Mouse (Mus musculus): ENCODE results near the gene Irx1. TPM values are rescaled to one million over a fixed set of nuclear protein-coding genes. Genes with fewer than 3 reads are reported as not detected.

Gene Irx1
- total RNA-seq (2014; fragmentation: Nextera tagmentation): not detected in 2 replicates
- total RNA-seq (2017): not detected in 2 replicates
- polyA plus RNA-seq (2012): not detected in 2 replicates

DNA sequence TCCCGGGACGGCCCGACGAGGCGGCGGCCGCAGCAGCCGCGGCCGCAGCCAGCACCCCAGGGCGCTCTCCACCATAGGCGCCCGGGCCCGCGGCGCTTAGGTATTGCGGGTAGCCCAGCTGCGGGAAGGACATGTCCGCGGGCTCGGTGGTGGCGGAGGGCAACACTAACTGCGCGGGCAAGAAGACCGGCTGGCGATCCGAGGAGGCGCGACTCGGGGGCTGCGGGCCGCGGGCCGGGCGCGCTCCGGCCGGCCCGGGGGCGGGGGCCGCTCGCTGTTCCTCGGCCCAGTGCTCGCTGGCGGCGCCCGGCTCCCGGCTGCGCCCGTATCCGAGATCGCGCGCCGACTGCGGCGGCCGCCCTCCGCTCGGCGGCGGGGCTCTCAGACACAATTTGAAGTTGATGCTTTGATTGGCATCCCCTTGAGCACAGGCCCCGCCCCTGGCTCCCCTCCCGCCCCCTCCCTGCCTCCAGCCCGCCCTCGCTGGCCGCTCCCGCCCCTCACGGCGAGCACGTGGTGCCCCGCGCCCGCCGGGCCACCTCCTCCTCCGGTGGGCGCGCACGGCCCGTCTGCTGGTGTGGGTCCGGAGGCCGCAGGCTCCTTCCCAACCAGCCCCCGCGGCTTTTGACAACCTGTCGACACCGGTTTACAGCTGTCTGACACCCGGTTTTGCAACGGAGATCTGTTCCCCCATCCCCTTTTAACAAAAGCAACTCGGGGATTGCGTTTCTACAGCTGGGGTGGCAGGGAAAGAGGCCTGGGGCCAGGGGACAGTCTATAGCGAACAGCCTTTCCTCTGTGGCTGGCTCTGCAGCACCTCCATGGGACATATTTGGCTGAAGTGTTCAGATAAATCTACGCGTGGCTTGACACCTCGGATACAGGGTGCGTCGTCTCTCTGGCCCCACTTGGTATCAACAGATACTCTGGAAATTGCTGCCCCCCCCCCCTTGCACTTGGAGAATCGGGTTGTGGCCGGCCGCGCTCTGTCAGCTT is at the start of gene Irx1:
TSS of gene Irx1 (minus strand) at position 368 of the 996 bp plus-strand sequence.
- H3K27me3 ChIP-seq (ENCODE audit: insufficient read depth, low read length): no peaks in the 10 kb centered on the region
- no peak within 1 kb of the TSS; the same call in 1 of the 2 replicates for H3K4me3 ChIP-seq (ENCODE audit: low read depth, low read length)
- TF ChIP-seq TAL1 (conservative IDR thresholded peaks at IDR 0.05; ENCODE audit: low read depth, low read length) (no peak), GATA1 (IDR thresholded peaks at IDR 0.05; ENCODE audit: borderline replicate concordance, low read length) (no peak), POLR2AphosphoS5 (IDR thresholded peaks at IDR 0.05; ENCODE audit: insufficient replicate concordance, low read depth, low read length) (no peak), CTCF (IDR thresholded peaks at IDR 0.05; ENCODE audit: low read depth, low read length) (no peak), GATA2 (IDR thresholded peaks at IDR 0.05; ENCODE audit: borderline replicate concordance, low read depth, low read length) (no peak)
- peaks cover 74% of the 10 kb centered on the region for H3K9me3 ChIP-seq (replicated peaks)
- no peak for DNase-seq (ENCODE audit: low spot score)
- no peaks in the 10 kb centered on the region for H3K36me3 ChIP-seq (replicated peaks)
- H3K4me1 ChIP-seq (ENCODE audit: insufficient read depth, low read depth, low read length): no peaks in the 10 kb centered on the region
- no peak for ATAC-seq (ENCODE audit: extremely low read depth, insufficient number of reproducible peaks, low FRiP score, poor library complexity, severe bottlenecking)

DNA sequence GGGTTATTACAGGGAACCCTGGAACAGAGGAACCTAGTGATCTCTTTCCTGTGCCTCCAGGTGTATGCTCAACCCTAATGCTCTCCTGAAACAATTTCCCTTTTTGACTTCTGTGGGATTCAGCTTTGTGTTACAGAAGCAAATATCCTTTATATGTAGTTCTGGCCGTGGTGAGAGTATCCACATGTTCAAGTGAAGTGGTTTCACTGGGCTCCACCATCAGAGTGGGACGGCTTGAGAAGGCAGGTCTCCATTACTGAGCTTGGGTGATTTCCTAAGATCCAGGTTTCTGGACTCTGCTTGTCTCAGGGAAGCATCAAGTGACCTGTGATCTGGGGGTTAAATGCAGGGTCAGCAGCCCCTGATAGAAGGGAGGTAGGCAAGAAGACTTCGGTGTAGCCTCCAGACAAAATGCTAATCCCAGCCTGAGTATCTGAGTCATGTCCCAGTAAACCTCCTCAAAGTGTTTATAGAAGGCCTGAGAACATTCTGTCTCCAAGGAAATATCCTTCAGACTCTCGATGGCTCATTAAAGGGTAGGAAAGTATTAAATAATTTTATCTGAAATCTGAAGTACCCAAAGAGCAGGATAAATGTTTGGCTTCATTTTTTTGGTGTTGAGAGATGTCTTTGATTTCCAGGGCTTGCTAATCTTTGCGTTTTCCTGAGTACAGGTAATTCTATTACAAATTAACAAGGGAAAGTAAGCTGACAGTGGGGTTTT is 16.6 kb upstream of the Irx1 start:
- no peak for DNase-seq (ENCODE audit: low spot score)
- H3K4me1 ChIP-seq (ENCODE audit: insufficient read depth, low read depth, low read length): no peaks in the 10 kb centered on the region
- no peak for ATAC-seq (ENCODE audit: extremely low read depth, insufficient number of reproducible peaks, low FRiP score, poor library complexity, severe bottlenecking)
- no peak overlapping the region for H3K4me3 ChIP-seq (ENCODE audit: low read depth, low read length)
- H3K36me3 ChIP-seq (replicated peaks): no peaks in the 10 kb centered on the region
- TF ChIP-seq TAL1 (conservative IDR thresholded peaks at IDR 0.05; ENCODE audit: low read depth, low read length) (no peak), GATA1 (IDR thresholded peaks at IDR 0.05; ENCODE audit: borderline replicate concordance, low read length) (no peak), CTCF (IDR thresholded peaks at IDR 0.05; ENCODE audit: low read depth, low read length) (no peak), GATA2 (IDR thresholded peaks at IDR 0.05; ENCODE audit: borderline replicate concordance, low read depth, low read length) (no peak), POLR2AphosphoS5 (IDR thresholded peaks at IDR 0.05; ENCODE audit: insufficient replicate concordance, low read depth, low read length) (no peak)
- H3K27me3 ChIP-seq (ENCODE audit: insufficient read depth, low read length): no peaks in the 10 kb centered on the region
- H3K9me3 ChIP-seq (replicated peaks): peaks cover 30% of the 10 kb centered on the region

DNA sequence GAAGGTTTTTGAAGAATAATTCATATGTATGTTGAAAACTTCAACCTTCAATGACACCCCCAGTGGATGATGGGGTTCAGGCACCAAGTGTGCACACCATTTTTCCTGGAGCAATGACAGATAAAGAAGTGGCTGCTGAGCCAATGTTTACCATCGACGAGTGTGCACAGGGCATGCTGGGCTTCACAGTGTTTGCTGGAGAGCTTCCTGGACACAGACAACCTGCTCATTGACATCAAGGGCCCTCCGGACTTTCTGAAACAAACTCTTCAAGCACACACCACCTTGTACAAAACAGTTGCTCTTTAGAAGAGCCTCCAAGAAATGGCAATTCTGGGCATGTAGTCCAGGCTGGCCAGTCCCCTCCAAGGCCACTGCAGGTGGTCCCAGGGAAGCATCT is 12.2 kb upstream of the Irx1 start:
- ATAC-seq (ENCODE audit: extremely low read depth, insufficient number of reproducible peaks, low FRiP score, poor library complexity, severe bottlenecking): no peak
- peaks cover 37% of the 10 kb centered on the region for H3K9me3 ChIP-seq (replicated peaks)
- H3K4me1 ChIP-seq (ENCODE audit: insufficient read depth, low read depth, low read length): no peaks in the 10 kb centered on the region
- TF ChIP-seq CTCF (IDR thresholded peaks at IDR 0.05; ENCODE audit: low read depth, low read length) (no peak), GATA1 (IDR thresholded peaks at IDR 0.05; ENCODE audit: borderline replicate concordance, low read length) (no peak), TAL1 (conservative IDR thresholded peaks at IDR 0.05; ENCODE audit: low read depth, low read length) (no peak), POLR2AphosphoS5 (IDR thresholded peaks at IDR 0.05; ENCODE audit: insufficient replicate concordance, low read depth, low read length) (no peak), GATA2 (IDR thresholded peaks at IDR 0.05; ENCODE audit: borderline replicate concordance, low read depth, low read length) (no peak)
- H3K4me3 ChIP-seq (ENCODE audit: low read depth, low read length): no peak overlapping the region
- H3K27me3 ChIP-seq (ENCODE audit: insufficient read depth, low read length): no peaks in the 10 kb centered on the region
- no peaks in the 10 kb centered on the region for H3K36me3 ChIP-seq (replicated peaks)
- DNase-seq (ENCODE audit: low spot score): no peak

DNA sequence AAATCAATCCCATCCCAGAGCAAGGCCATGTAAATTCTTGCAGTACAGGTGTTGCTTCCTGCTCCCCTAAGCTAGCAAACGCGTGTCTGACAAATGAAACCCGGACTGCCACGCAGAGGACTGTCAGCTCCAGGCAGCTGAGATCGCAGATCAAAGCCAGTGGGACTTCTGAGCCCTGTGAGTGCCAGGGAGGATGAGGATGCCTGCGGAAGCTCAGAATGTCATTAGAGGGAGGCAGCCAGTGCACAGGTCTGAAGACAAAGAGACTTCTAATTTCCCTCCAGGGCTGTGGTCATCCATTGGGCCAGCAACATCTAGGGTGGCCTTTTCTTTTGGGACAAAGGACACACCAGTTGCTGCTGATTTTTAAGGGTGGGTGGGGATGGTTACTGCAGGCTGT is 4.8 kb upstream of the Irx1 start:
- H3K36me3 ChIP-seq (replicated peaks): no peaks in the 10 kb centered on the region
- H3K27me3 ChIP-seq (ENCODE audit: insufficient read depth, low read length): no peaks in the 10 kb centered on the region
- no peak overlapping the region for H3K4me3 ChIP-seq (ENCODE audit: low read depth, low read length)
- peaks cover 62% of the 10 kb centered on the region for H3K9me3 ChIP-seq (replicated peaks)
- H3K4me1 ChIP-seq (ENCODE audit: insufficient read depth, low read depth, low read length): no peaks in the 10 kb centered on the region
- no peak for ATAC-seq (ENCODE audit: extremely low read depth, insufficient number of reproducible peaks, low FRiP score, poor library complexity, severe bottlenecking)
- no peak for TF ChIP-seq TAL1 (conservative IDR thresholded peaks at IDR 0.05; ENCODE audit: low read depth, low read length)
- TF ChIP-seq GATA2 (IDR thresholded peaks at IDR 0.05; ENCODE audit: borderline replicate concordance, low read depth, low read length): no peak
- TF ChIP-seq POLR2AphosphoS5 (IDR thresholded peaks at IDR 0.05; ENCODE audit: insufficient replicate concordance, low read depth, low read length): no peak
- TF ChIP-seq CTCF (IDR thresholded peaks at IDR 0.05; ENCODE audit: low read depth, low read length): no peak
- TF ChIP-seq GATA1 (IDR thresholded peaks at IDR 0.05; ENCODE audit: borderline replicate concordance, low read length): no peak
- DNase-seq (ENCODE audit: low spot score): no peak

DNA sequence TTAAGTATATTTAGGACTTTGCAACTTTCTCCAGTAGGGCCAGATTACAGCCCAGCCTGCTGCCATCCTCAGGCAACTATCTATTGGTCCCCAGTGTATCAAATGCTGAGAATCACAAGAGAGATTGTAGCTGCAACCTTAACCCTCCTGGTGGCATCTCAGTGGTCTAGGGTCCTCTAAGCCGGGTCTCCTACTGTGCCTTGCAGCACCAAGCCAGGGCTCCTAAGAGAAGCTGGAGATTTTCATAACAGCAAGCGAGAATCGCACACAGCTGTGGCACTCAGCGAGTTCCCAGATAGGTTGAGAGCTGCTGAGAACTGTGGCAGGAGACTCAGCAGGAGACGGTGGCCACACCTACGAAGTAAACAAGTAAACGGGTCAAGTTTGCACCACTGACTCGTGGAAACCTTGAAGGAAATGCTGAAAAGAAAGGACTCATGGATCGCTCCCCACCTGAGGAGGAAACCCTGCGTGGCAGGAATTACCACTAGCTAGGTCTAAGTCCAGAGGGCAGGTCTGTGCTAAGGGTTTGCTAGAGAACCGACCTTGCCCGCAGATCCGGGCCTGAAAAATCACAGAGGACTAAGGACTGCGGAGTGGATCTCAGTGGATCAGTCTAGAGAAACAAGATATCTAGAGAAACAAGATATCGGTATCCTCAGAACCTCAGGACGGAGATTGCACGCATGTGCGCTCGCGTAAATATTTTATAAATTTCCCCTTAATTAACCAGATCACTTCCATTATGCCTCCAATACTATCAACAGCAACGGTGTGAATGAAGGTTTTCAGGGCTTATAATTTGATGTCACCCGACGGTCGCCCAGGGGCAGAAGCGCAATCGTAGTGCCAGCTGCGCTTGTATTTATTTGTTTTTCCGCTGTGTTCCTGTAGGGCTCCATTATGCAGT is 4.1 kb upstream of the Irx1 start:
- no peaks in the 10 kb centered on the region for H3K27me3 ChIP-seq (ENCODE audit: insufficient read depth, low read length)
- DNase-seq (ENCODE audit: low spot score) (no peak), ATAC-seq (ENCODE audit: extremely low read depth, insufficient number of reproducible peaks, low FRiP score, poor library complexity, severe bottlenecking) (no peak)
- H3K4me1 ChIP-seq (ENCODE audit: insufficient read depth, low read depth, low read length): no peaks in the 10 kb centered on the region
- peaks cover 64% of the 10 kb centered on the region for H3K9me3 ChIP-seq (replicated peaks)
- H3K4me3 ChIP-seq (ENCODE audit: low read depth, low read length): no peak overlapping the region
- TF ChIP-seq TAL1 (conservative IDR thresholded peaks at IDR 0.05; ENCODE audit: low read depth, low read length) (no peak), GATA2 (IDR thresholded peaks at IDR 0.05; ENCODE audit: borderline replicate concordance, low read depth, low read length) (no peak), CTCF (IDR thresholded peaks at IDR 0.05; ENCODE audit: low read depth, low read length) (no peak), GATA1 (IDR thresholded peaks at IDR 0.05; ENCODE audit: borderline replicate concordance, low read length) (no peak), POLR2AphosphoS5 (IDR thresholded peaks at IDR 0.05; ENCODE audit: insufficient replicate concordance, low read depth, low read length) (no peak)
- H3K36me3 ChIP-seq (replicated peaks): no peaks in the 10 kb centered on the region
